Mouse (Mus musculus): ENCODE results near the gene Pabpc1l. TPM values are rescaled to one million over a fixed set of nuclear protein-coding genes. Genes with fewer than 3 reads are reported as not detected.

The Pabpc1l gene
- total RNA-seq, 2 experiments from 2014 or later: 0.51 to 1.3 TPM

DNA sequence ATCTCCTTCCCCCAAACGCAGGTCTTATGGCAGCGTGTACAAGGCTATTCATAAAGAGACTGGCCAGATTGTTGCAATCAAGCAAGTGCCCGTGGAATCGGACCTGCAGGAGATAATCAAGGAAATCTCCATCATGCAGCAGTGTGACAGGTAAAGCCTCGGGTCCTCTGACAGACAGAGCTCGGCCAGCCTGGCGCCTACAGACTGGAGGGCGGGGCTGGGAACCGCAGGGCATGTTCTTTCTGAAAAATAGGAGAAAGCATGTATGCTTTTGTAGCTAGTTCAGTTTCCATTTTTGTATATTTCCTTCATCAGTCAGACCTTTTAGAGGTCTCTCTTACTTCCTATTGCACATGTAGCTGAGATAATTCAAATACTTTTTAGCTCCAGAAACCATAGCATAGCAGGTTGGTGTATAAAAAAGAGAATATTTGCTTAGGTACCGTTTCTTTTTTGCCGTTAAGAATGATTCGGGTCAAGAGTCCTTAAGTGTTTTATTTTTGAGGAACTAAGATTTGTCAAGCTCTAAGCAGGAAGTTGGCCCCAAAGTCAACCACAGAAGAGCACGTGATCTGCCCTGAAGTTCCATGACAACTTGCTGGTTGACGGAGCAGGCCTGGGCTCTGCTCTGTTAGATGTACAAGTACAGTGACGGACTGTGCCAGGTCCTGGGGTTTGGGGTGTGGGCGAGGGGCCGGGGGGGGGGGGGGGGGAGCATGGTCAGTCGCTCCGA lies 58.5 kb downstream of the Pabpc1l start:
- DNase-seq (ENCODE audit: low spot score in 2 of 2): no peak

- no peak for DNase-seq (ENCODE audit: low spot score in 2 of 2)
Measured at GRCm38 (mm10) chr2:164084342-164084700, 59.1 kb downstream of the Pabpc1l start.

- no peak for DNase-seq (ENCODE audit: low spot score in 2 of 2)
Measured at GRCm38 (mm10) chr2:164087416-164088017, 62.3 kb downstream of the Pabpc1l start.

GRCm38 (mm10) chr2:164089508-164089907 lies 64.3 kb downstream of the Pabpc1l start:
- DNase-seq (ENCODE audit: low spot score in 2 of 2): no peak

- DNase-seq (ENCODE audit: low spot score in 2 of 2): no peak
Measured at GRCm38 (mm10) chr2:164094152-164094551, 68.9 kb downstream of the Pabpc1l start.

DNA sequence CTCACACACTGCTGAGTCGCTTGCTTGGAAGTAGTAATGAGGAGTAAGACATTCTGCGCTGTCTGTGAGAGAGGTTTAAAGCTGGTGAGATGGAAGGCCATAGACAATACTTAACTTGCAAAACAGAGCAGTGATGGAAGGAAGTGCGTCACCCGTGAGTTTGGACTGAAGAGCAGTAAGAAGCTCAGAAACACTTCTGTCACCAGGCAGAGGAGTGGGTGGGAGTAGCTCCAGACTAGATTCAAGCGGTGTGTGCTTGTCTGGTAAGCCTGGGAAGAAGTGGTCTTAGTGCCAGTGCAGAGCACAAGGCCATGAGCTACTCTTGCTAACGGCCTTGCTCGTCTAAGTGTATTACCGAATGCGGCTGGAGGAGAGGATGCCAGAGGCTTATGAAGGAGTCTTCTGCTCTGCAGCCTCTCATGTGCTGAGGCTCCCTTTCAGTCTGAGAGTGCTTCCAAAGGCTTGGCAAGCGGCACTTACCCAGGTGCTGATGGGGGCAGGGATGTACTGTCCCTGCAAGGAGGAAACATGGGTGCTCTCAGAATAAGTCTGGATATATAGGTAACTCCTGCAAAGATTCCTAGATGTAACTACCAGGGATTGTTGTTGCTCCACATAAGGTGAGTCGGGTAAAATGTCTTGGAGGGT lies 73.5 kb downstream of the Pabpc1l start:
- peak; percentile 52 to 58 for DNase-seq (ENCODE audit: low spot score in 2 of 2)

Other genes starting within 250 kb of the Pabpc1l start
- gene Ccn5, start 204.6 kb upstream of the Pabpc1l start, total RNA-seq (2021): not detected
- under 1 TPM; 0.30 to 0.63 TPM for gene Kcnk15, start 171.8 kb upstream of the Pabpc1l start, total RNA-seq (2021)
- 10 to 100 TPM; 85.6 TPM for gene Rims4, start 106.8 kb upstream of the Pabpc1l start, total RNA-seq (2021)
- 100 to 1,000 TPM; 469 to 487 TPM for gene Ywhab, start 30.5 kb upstream of the Pabpc1l start, total RNA-seq (2021)
- 10 to 100 TPM; 37.9 to 41.2 TPM for gene Stk4, start 44.9 kb downstream of the Pabpc1l start, total RNA-seq (2021)
- gene Tomm34, start 45.7 kb downstream of the Pabpc1l start, total RNA-seq (2021): 10 to 100 TPM; 88.4 to 88.7 TPM
- gene Kcns1, start 145.7 kb downstream of the Pabpc1l start, total RNA-seq (2021): 10 to 100 TPM; 21.8 to 23.2 TPM
- gene Wfdc5, start 157.3 kb downstream of the Pabpc1l start, total RNA-seq (2021): not detected
- not detected for gene Wfdc12, start 165.2 kb downstream of the Pabpc1l start, total RNA-seq (2021)
- gene Wfdc15a, start 174.7 kb downstream of the Pabpc1l start, total RNA-seq (2021): not detected
- gene Wfdc15b, start 196.2 kb downstream of the Pabpc1l start, total RNA-seq (2021): not detected
- not detected for gene Svs2, start 213.0 kb downstream of the Pabpc1l start, total RNA-seq (2021)
- gene Svs3b, start 231.2 kb downstream of the Pabpc1l start, total RNA-seq (2021): not detected

Data from left cerebral cortex, adult 18-20 months (tissue).